Mouse (Mus musculus) C2C12 (cell line): ENCODE data around the gene Nipsnap2. TPM values are rescaled to one million over a fixed set of nuclear protein-coding genes. Genes with fewer than 3 reads are reported as not detected.
"Not testable (repeated sequence)": the region's sequence is repeated elsewhere in the genome, so short reads cannot be mapped to it uniquely, and the experiment has no call there.

ENCODE experiments used
- H3K27me3 ChIP-seq: one replicate; pipeline ENCODE4 v1.6.1; 2011; ENCODE audit not compliant: control insufficient read depth, insufficient read depth, insufficient read length
- H3K36me3 ChIP-seq: one replicate; pipeline ENCODE4 v1.6.1; 2011; ENCODE audit not compliant: control insufficient read depth, insufficient read depth
- H3K4me3 ChIP-seq: one replicate; pipeline ENCODE4 v1.5.1; 2011; ENCODE audit warnings: mild to moderate bottlenecking, control low read depth; ENCODE audit not compliant: poor library complexity, insufficient read depth, severe bottlenecking
- H3K79me2 ChIP-seq: one replicate; pipeline ENCODE4 v1.6.1; 2011; ENCODE audit not compliant: control insufficient read depth, insufficient read depth
- H3K79me3 ChIP-seq: one replicate; pipeline ENCODE4 v1.6.1; 2011; ENCODE audit warnings: low read depth, control low read depth
- H3ac ChIP-seq: one replicate; pipeline ENCODE3; 2011; ENCODE audit warnings: low read depth; ENCODE audit not compliant: control insufficient read depth, insufficient read length
- CEBPB ChIP-seq: IDR thresholded peaks from one replicate; pipeline ENCODE4 v1.6.1; 2011; ENCODE audit warnings: low read depth, mild to moderate bottlenecking, control low read depth, moderate library complexity
- CTCF ChIP-seq: IDR thresholded peaks from one replicate; pipeline ENCODE4 v1.5.1; 2011; ENCODE audit not compliant: control insufficient read depth, insufficient read depth, insufficient read length
- FOSL1 ChIP-seq: IDR thresholded peaks from one replicate; pipeline ENCODE4 v1.8.0; 2011; ENCODE audit warnings: mild to moderate bottlenecking, low read length; ENCODE audit not compliant: poor library complexity, insufficient read depth, severe bottlenecking
- MAX ChIP-seq: IDR thresholded peaks from one replicate; pipeline ENCODE4 v1.6.1; 2011; ENCODE audit warnings: mild to moderate bottlenecking, control low read depth
- MYOD1 ChIP-seq: IDR thresholded peaks from one replicate; pipeline ENCODE4 v1.6.1; 2011; ENCODE audit warnings: low read depth; ENCODE audit not compliant: control insufficient read depth, insufficient read length
- MYOG ChIP-seq: IDR thresholded peaks from one replicate; pipeline ENCODE4 v1.6.1; 2011; ENCODE audit not compliant: control insufficient read depth, insufficient read length; ENCODE audit errors: extremely low read depth
- USF1 ChIP-seq: IDR thresholded peaks from one replicate; pipeline ENCODE4 v1.6.1; 2011; ENCODE audit warnings: low read depth, mild to moderate bottlenecking, control low read depth, moderate library complexity
- polyA plus RNA-seq: library from polyadenylated mRNA; unstranded; fragments of >200 nt; fragmentation: generic; extraction: Trizol; gene quantifications from one replicate; pipeline ENCODE4 v1.2.1, GENCODE M21; 2012; ENCODE audit warnings: missing spikeins

Gene Nipsnap2
- polyA plus RNA-seq, 1 experiment, result 31.9 TPM

GRCm38 (mm10) chr5:129770443-129771355 is 45.8 kb downstream of the Nipsnap2 start:
- H3ac ChIP-seq, result no peak overlapping the region
- no peaks in the 10 kb centered on the region for H3K79me2 ChIP-seq
- no peaks in the 10 kb centered on the region for H3K27me3 ChIP-seq
- H3K79me3 ChIP-seq, result no peaks in the 10 kb centered on the region
- H3K36me3 ChIP-seq, result peaks cover 9% of the 10 kb centered on the region
- no peak overlapping the region for H3K4me3 ChIP-seq
- TF ChIP-seq MAX (no peak), CEBPB (no peak), MYOD1 (no peak), USF1 (no peak), CTCF (no peak), FOSL1 (no peak), MYOG (no peak)

- Histone ChIP-seq H3ac (no peak overlapping the region), H3K79me3 (no peaks in the 10 kb centered on the region), H3K36me3 (peaks cover 17% of the 10 kb centered on the region), H3K79me2 (no peaks in the 10 kb centered on the region), H3K27me3 (no peaks in the 10 kb centered on the region), H3K4me3 (no peak overlapping the region)
- TF ChIP-seq MAX (no peak), MYOG (no peak), CEBPB (no peak), FOSL1 (no peak), USF1 (no peak), CTCF (no peak), MYOD1 (no peak)
Measured at GRCm38 (mm10) chr5:129772433-129772832, 47.6 kb downstream of the Nipsnap2 start.

- H3K27me3 ChIP-seq, H3ac ChIP-seq, H3K79me3 ChIP-seq, H3K4me3 ChIP-seq, H3K79me2 ChIP-seq: not testable (repeated sequence)
- peaks cover 17% of the 10 kb centered on the region for H3K36me3 ChIP-seq
Measured at GRCm38 (mm10) chr5:129773330-129773729, 48.5 kb downstream of the Nipsnap2 start.

GRCm38 (mm10) chr5:129774661-129775060 is 49.8 kb downstream of the Nipsnap2 start:
- Histone ChIP-seq H3K36me3 (peaks cover 15% of the 10 kb centered on the region), H3K4me3 (no peak overlapping the region), H3K79me3 (no peaks in the 10 kb centered on the region), H3ac (no peak overlapping the region), H3K27me3 (no peaks in the 10 kb centered on the region), H3K79me2 (no peaks in the 10 kb centered on the region)
- no peak for TF ChIP-seq CTCF
- TF ChIP-seq USF1, result no peak
- TF ChIP-seq FOSL1, result no peak
- TF ChIP-seq MYOD1, result no peak
- no peak for TF ChIP-seq MYOG

GRCm38 (mm10) chr5:129778348-129778995 is 53.6 kb downstream of the Nipsnap2 start:
- TF ChIP-seq CEBPB (peak; percentile 47), CTCF (no peak)
- Histone ChIP-seq H3K4me3 (peak overlapping the region; percentile 49), H3K36me3 (peaks cover 8% of the 10 kb centered on the region), H3K79me2 (no peaks in the 10 kb centered on the region), H3K27me3 (no peaks in the 10 kb centered on the region), H3K79me3 (no peaks in the 10 kb centered on the region), H3ac (peak overlapping the region; percentile 73)
